Mouse (Mus musculus): ENCODE measurements around the gene Gpc2. TPM values are rescaled to one million over a fixed set of nuclear protein-coding genes. Genes with fewer than 3 reads are reported as not detected.

The Gpc2 gene
- polyA plus RNA-seq, 1 experiment from 2014 or later = 23.9 TPM

GRCm38 (mm10) chr5:138280425-138280768 is 592 bp upstream of the Gpc2 start:
- Histone ChIP-seq H3K9me3 (ENCODE audit: control insufficient read depth, low read length) (no peaks in the 10 kb centered on the region), H3K4me3 (ENCODE audit: low read depth, low read length) (peak overlapping the region; percentile 72), H3K27ac (ENCODE audit: low read depth, low read length) (no peak overlapping the region), H3K36me3 (ENCODE audit: control insufficient read depth, insufficient read depth, low read length) (no peaks in the 10 kb centered on the region), H3K27me3 (ENCODE audit: control insufficient read depth, insufficient read depth, low read length) (no peaks in the 10 kb centered on the region), H3K4me2 (replicated peaks; ENCODE audit: low read depth, low read length) (peak overlapping the region; percentile 23; the same call in 1 of the 2 replicates), H3K9ac (ENCODE audit: low read depth, low read length) (no peak overlapping the region), H3K4me1 (replicated peaks; ENCODE audit: control insufficient read depth, insufficient read depth, low read length) (peaks cover 26% of the 10 kb centered on the region)
- ATAC-seq (ENCODE audit: low FRiP score) (no peak), DNase-seq (ENCODE audit: low spot score) (no peak)
- 23% methylated on average over 26 of the region's 26 CpGs for WGBS

- no peak for ATAC-seq (ENCODE audit: low FRiP score)
- peak overlapping the region; percentile 72 for H3K4me3 ChIP-seq (ENCODE audit: low read depth, low read length)
- peaks cover 32% of the 10 kb centered on the region for H3K4me1 ChIP-seq (replicated peaks; ENCODE audit: control insufficient read depth, insufficient read depth, low read length)
- no peak overlapping the region; the same call in 1 of the 2 replicates for H3K9ac ChIP-seq (ENCODE audit: low read depth, low read length)
- no peaks in the 10 kb centered on the region for H3K36me3 ChIP-seq (ENCODE audit: control insufficient read depth, insufficient read depth, low read length)
- no peak overlapping the region for H3K27ac ChIP-seq (ENCODE audit: low read depth, low read length)
- H3K27me3 ChIP-seq (ENCODE audit: control insufficient read depth, insufficient read depth, low read length) = no peaks in the 10 kb centered on the region
- no peak for DNase-seq (ENCODE audit: low spot score)
- 81% methylated on average over 7 of the region's 7 CpGs for WGBS
- H3K9me3 ChIP-seq (ENCODE audit: control insufficient read depth, low read length) = no peaks in the 10 kb centered on the region
- peak overlapping the region; percentile 69 for H3K4me2 ChIP-seq (replicated peaks; ENCODE audit: low read depth, low read length)
Observed at GRCm38 (mm10) chr5:138277994-138278393, 1.8 kb downstream of the Gpc2 start.

- Histone ChIP-seq H3K4me2 (replicated peaks; ENCODE audit: low read depth, low read length) (peak overlapping the region; percentile 59), H3K36me3 (ENCODE audit: control insufficient read depth, insufficient read depth, low read length) (no peaks in the 10 kb centered on the region), H3K27ac (ENCODE audit: low read depth, low read length) (peak overlapping the region; percentile 68), H3K27me3 (ENCODE audit: control insufficient read depth, insufficient read depth, low read length) (no peaks in the 10 kb centered on the region), H3K9me3 (ENCODE audit: control insufficient read depth, low read length) (no peaks in the 10 kb centered on the region), H3K4me3 (ENCODE audit: low read depth, low read length) (peak overlapping the region; percentile 34), H3K9ac (ENCODE audit: low read depth, low read length) (peak overlapping the region; percentile 54), H3K4me1 (replicated peaks; ENCODE audit: control insufficient read depth, insufficient read depth, low read length) (peaks cover 37% of the 10 kb centered on the region)
- DNase-seq (ENCODE audit: low spot score) (peak; percentile 61), ATAC-seq (ENCODE audit: low FRiP score) (0 out of 2 replicates have a peak, but pooled peaks have one; percentile 1)
- 11% methylated on average over 41 of the region's 41 CpGs for WGBS
Observed at GRCm38 (mm10) chr5:138275216-138276050, 4.4 kb downstream of the Gpc2 start.

- no peak overlapping the region for H3K4me3 ChIP-seq (ENCODE audit: low read depth, low read length)
- WGBS = 66% methylated on average over 8 of the region's 8 CpGs
- DNase-seq (ENCODE audit: low spot score) (no peak), ATAC-seq (ENCODE audit: low FRiP score) (no peak)
- 0 out of 2 replicates have a peak overlapping the region, but pooled peaks have one; percentile 30 for H3K27ac ChIP-seq (ENCODE audit: low read depth, low read length)
- no peak overlapping the region for H3K4me2 ChIP-seq (replicated peaks; ENCODE audit: low read depth, low read length)
- H3K4me1 ChIP-seq (replicated peaks; ENCODE audit: control insufficient read depth, insufficient read depth, low read length) = peaks cover 37% of the 10 kb centered on the region
- no peaks in the 10 kb centered on the region for H3K9me3 ChIP-seq (ENCODE audit: control insufficient read depth, low read length)
- H3K36me3 ChIP-seq (ENCODE audit: control insufficient read depth, insufficient read depth, low read length) = no peaks in the 10 kb centered on the region
- H3K27me3 ChIP-seq (ENCODE audit: control insufficient read depth, insufficient read depth, low read length) = no peaks in the 10 kb centered on the region
- no peak overlapping the region for H3K9ac ChIP-seq (ENCODE audit: low read depth, low read length)
Observed at GRCm38 (mm10) chr5:138274186-138274585, 5.6 kb downstream of the Gpc2 start.

GRCm38 (mm10) chr5:138272409-138272923 is 7.3 kb downstream of the Gpc2 start, which contains the start of gene Gal3st4:
Gal3st4 (minus strand) TSS chr5:138272840.
- 0 out of 2 replicates have a peak, but pooled peaks have one; percentile 47 for ATAC-seq (ENCODE audit: low FRiP score)
- H3K27ac ChIP-seq (ENCODE audit: low read depth, low read length) = peak within 1 kb of the TSS; percentile 42; the same call in 1 of the 2 replicates

GRCm38 (mm10) chr5:138271232-138271631 is 8.6 kb downstream of the Gpc2 start:
- 56% methylated on average over 3 of the region's 3 CpGs for WGBS
- peaks cover 19% of the 10 kb centered on the region for H3K4me1 ChIP-seq (replicated peaks; ENCODE audit: control insufficient read depth, insufficient read depth, low read length)
- H3K27ac ChIP-seq (ENCODE audit: low read depth, low read length) = no peak overlapping the region
- H3K36me3 ChIP-seq (ENCODE audit: control insufficient read depth, insufficient read depth, low read length) = no peaks in the 10 kb centered on the region
- H3K4me3 ChIP-seq (ENCODE audit: low read depth, low read length) = no peak overlapping the region
- H3K9me3 ChIP-seq (ENCODE audit: control insufficient read depth, low read length) = no peaks in the 10 kb centered on the region
- ATAC-seq (ENCODE audit: low FRiP score) (no peak), DNase-seq (ENCODE audit: low spot score) (no peak)
- H3K27me3 ChIP-seq (ENCODE audit: control insufficient read depth, insufficient read depth, low read length) = no peaks in the 10 kb centered on the region
- peak overlapping the region; percentile 17; the same call in 1 of the 2 replicates for H3K4me2 ChIP-seq (replicated peaks; ENCODE audit: low read depth, low read length)
- 0 out of 2 replicates have a peak overlapping the region, but pooled peaks have one; percentile 15 for H3K9ac ChIP-seq (ENCODE audit: low read depth, low read length)

More at GRCm38 (mm10) chr5:138272409-138272923, 7.3 kb downstream of the Gpc2 start, which contains the start of gene Gal3st4:
- peak within 1 kb of the TSS; percentile 26 for H3K4me3 ChIP-seq (ENCODE audit: low read depth, low read length)
- peaks cover 31% of the 10 kb centered on the region for H3K4me1 ChIP-seq (replicated peaks; ENCODE audit: control insufficient read depth, insufficient read depth, low read length)
- H3K27me3 ChIP-seq (ENCODE audit: control insufficient read depth, insufficient read depth, low read length) = no peaks in the 10 kb centered on the region
- peak within 1 kb of the TSS; percentile 28 for H3K4me2 ChIP-seq (replicated peaks; ENCODE audit: low read depth, low read length)
- H3K9me3 ChIP-seq (ENCODE audit: control insufficient read depth, low read length) = no peaks in the 10 kb centered on the region
- H3K9ac ChIP-seq (ENCODE audit: low read depth, low read length) = peak within 1 kb of the TSS; percentile 56; the same call in 1 of the 2 replicates
- DNase-seq (ENCODE audit: low spot score) = peak; percentile 58
- WGBS = 2% methylated on average over 12 of the region's 12 CpGs
- no peaks in the 10 kb centered on the region for H3K36me3 ChIP-seq (ENCODE audit: control insufficient read depth, insufficient read depth, low read length)

GRCm38 (mm10) chr5:138268980-138269379 is 10.8 kb downstream of the Gpc2 start:
- peaks cover 9% of the 10 kb centered on the region; the same call in 1 of the 2 replicates for H3K4me1 ChIP-seq (replicated peaks; ENCODE audit: control insufficient read depth, insufficient read depth, low read length)
- no peak overlapping the region for H3K4me3 ChIP-seq (ENCODE audit: low read depth, low read length)
- DNase-seq (ENCODE audit: low spot score) (no peak), ATAC-seq (ENCODE audit: low FRiP score) (no peak)
- no peaks in the 10 kb centered on the region for H3K36me3 ChIP-seq (ENCODE audit: control insufficient read depth, insufficient read depth, low read length)
- WGBS = 85% methylated on average over 4 of the region's 4 CpGs
- H3K27ac ChIP-seq (ENCODE audit: low read depth, low read length) = no peak overlapping the region
- no peak overlapping the region for H3K4me2 ChIP-seq (replicated peaks; ENCODE audit: low read depth, low read length)
- H3K27me3 ChIP-seq (ENCODE audit: control insufficient read depth, insufficient read depth, low read length) = no peaks in the 10 kb centered on the region
- H3K9me3 ChIP-seq (ENCODE audit: control insufficient read depth, low read length) = no peaks in the 10 kb centered on the region
- H3K9ac ChIP-seq (ENCODE audit: low read depth, low read length) = no peak overlapping the region

- Histone ChIP-seq H3K27ac (ENCODE audit: low read depth, low read length) (no peak overlapping the region), H3K4me1 (replicated peaks; ENCODE audit: control insufficient read depth, insufficient read depth, low read length) (peaks cover 10% of the 10 kb centered on the region), H3K4me3 (ENCODE audit: low read depth, low read length) (no peak overlapping the region), H3K9ac (ENCODE audit: low read depth, low read length) (no peak overlapping the region), H3K36me3 (ENCODE audit: control insufficient read depth, insufficient read depth, low read length) (no peaks in the 10 kb centered on the region), H3K9me3 (ENCODE audit: control insufficient read depth, low read length) (no peaks in the 10 kb centered on the region), H3K27me3 (ENCODE audit: control insufficient read depth, insufficient read depth, low read length) (no peaks in the 10 kb centered on the region), H3K4me2 (replicated peaks; ENCODE audit: low read depth, low read length) (no peak overlapping the region)
- 86% methylated on average over 3 of the region's 3 CpGs for WGBS
- DNase-seq (ENCODE audit: low spot score) = no peak
- no peak for ATAC-seq (ENCODE audit: low FRiP score)
Observed at GRCm38 (mm10) chr5:138267114-138267513, 12.7 kb downstream of the Gpc2 start.
